Mouse (Mus musculus): Measurements from ENCODE around the gene Defa28. TPM values are rescaled to one million over a fixed set of nuclear protein-coding genes. Genes with fewer than 3 reads are reported as not detected.

The Defa28 gene
- polyA plus RNA-seq (2017; shearing (Covaris generic)), result not detected

GRCm38 (mm10) chr8:21582706-21583105 is at the start of gene Defa28:
TSS of gene Defa28 (plus strand) at chr8:21583006.

GRCm38 (mm10) chr8:21565086-21565485 is 17.7 kb upstream of the Defa28 start, which contains the start of gene Defa37:
TSS of gene Defa37 (plus strand) at chr8:21565386.

GRCm38 (mm10) chr8:21594408-21594807 is 11.6 kb downstream of the Defa28 start, which contains the start of gene Gm7861:
TSS of gene Gm7861 (minus strand) at chr8:21594508.

GRCm38 (mm10) chr8:21617883-21618282 is 35.1 kb downstream of the Defa28 start, which contains the start of gene Defa26:
TSS of gene Defa26 (plus strand) at chr8:21618183.

Other genes with a start within 250 kb of the Defa28 start
- gene Defa2, start 204.5 kb upstream of the Defa28 start, polyA plus RNA-seq (2017; shearing (Covaris generic)), result not detected
- gene Defa33, start 191.2 kb upstream of the Defa28 start, polyA plus RNA-seq (2017; shearing (Covaris generic)), result not detected
- gene Defa36, start 155.6 kb upstream of the Defa28 start, polyA plus RNA-seq (2017; shearing (Covaris generic)), result not detected
- gene Gm7849, start 126.4 kb upstream of the Defa28 start, polyA plus RNA-seq (2017; shearing (Covaris generic)), result not detected
- not detected for gene Defa20, start 73.7 kb upstream of the Defa28 start, polyA plus RNA-seq (2017; shearing (Covaris generic))
- gene Defa32, start 54.0 kb upstream of the Defa28 start, polyA plus RNA-seq (2017; shearing (Covaris generic)), result not detected
- gene Defa37, start 17.6 kb upstream of the Defa28 start, polyA plus RNA-seq (2017; shearing (Covaris generic)), result not detected
- not detected for gene Gm7861, start 11.5 kb downstream of the Defa28 start, polyA plus RNA-seq (2017; shearing (Covaris generic))
- not detected for gene Defa26, start 35.2 kb downstream of the Defa28 start, polyA plus RNA-seq (2017; shearing (Covaris generic))
- not detected for gene Defa17, start 72.8 kb downstream of the Defa28 start, polyA plus RNA-seq (2017; shearing (Covaris generic))
- gene Defa34, start 82.8 kb downstream of the Defa28 start, polyA plus RNA-seq (2017; shearing (Covaris generic)), result not detected
- gene AY761184, start 120.6 kb downstream of the Defa28 start, polyA plus RNA-seq (2017; shearing (Covaris generic)), result not detected
- not detected for gene Defa24, start 151.5 kb downstream of the Defa28 start, polyA plus RNA-seq (2017; shearing (Covaris generic))
- gene Defb50, start 240.5 kb downstream of the Defa28 start, polyA plus RNA-seq (2017; shearing (Covaris generic)), result not detected

Measured in effector memory CD4-positive, alpha-beta T cell, adult 7 months (primary cell).